Mouse (Mus musculus): ENCODE results near the gene Inpp4b.

DNA sequence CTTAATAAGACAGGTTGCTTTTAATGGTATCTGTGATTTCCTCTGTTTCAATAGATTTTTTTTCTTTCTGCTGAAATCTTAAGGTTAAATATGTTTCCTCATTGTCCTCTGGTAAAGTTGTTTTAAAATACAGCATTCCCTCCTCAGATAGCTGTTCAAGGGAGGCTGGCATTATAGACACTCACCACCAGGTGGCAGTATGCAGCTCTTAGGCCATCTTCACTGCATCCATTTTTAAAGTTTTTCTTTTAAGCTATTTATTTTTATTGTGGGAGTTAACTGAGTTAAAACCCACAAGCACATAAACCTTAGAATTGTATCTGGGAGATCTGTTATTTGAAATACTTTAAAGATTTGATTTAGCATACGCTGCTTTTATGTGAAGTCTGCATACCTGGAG is 7.1 kb downstream of the Inpp4b start:
- TF ChIP-seq POLR2A (IDR thresholded peaks at IDR 0.05; ENCODE audit: control insufficient read depth, extremely low read depth, insufficient read depth, low read length, poor library complexity) (no peak), CTCF (IDR thresholded peaks at IDR 0.05; ENCODE audit: borderline replicate concordance, control insufficient read depth, extremely low read depth, insufficient read depth, low read length, poor library complexity) (no peak)
